18 mouse cellular contexts compared by ENCODE assay signal in the genomic region with DNA sequence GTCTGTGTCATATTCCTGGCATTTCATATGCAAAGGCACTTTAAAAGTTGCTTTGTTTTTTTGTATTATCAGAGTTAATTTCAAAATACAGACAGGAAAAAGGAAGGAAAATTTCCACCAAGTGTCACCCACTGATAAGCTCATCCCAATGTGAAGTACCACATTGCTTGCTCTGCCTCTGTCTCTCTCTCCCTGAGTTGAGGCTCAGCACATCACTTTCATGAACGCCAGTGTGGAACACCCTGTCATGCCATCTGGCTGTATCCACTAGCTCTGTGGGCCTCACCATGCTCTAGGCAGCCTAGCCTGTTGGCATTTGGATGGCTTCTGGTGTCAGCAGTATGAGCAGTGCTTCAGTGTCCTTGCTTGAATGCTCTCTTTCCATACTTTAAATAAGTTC.
DNase-seq lines count a peak whose midpoint lies in the region; TF ChIP-seq lines count a peak whose summit lies in the region.
"Had no signal": no experiment of that assay in that cellular context is flagged by ENCODE, and none has a peak within 500 bp of the region (broad histone marks: within the 10 kb centered on the region; RNA-seq: fewer than 3 reads in every experiment).

No protein-coding gene starts in this region.

- 0 out of 2 replicates have a peak overlapping the region, but pooled peaks have one; percentile 35 for H3K27ac ChIP-seq in kidney, adult 2 months (ENCODE audit: insufficient read depth, low read depth, low read length)
- peak overlapping the region; percentile 23; the same call in 1 of the 2 replicates for H3K27ac ChIP-seq in spleen, adult 2 months (ENCODE audit: insufficient read depth, low read length)
- H3K27ac ChIP-seq: hindbrain, embryonic 12.5 days; left cerebral cortex, adult 2 months; liver, embryonic 14.5 days; macrophage; midbrain, embryonic 12.5 days had no signal

- no peak for TF ChIP-seq CTCF in kidney, adult 2 months (conservative IDR thresholded peaks at IDR 0.05; ENCODE audit: insufficient read depth, insufficient read length, low read depth, low read length)
- TF ChIP-seq CTCF in spleen, adult 2 months (IDR thresholded peaks at IDR 0.05; ENCODE audit: extremely low read depth, insufficient read depth, insufficient read length, insufficient replicate concordance): no peak

- 56% methylated on average over 1 of the region's 1 CpGs for WGBS in kidney, adult 2 months
- 77% methylated on average over 1 of the region's 1 CpGs for WGBS in spleen, adult 2 months

- H3K36me3 ChIP-seq in kidney, adult 2 months (ENCODE audit: control insufficient read depth, insufficient read depth, low read length): no peaks in the 10 kb centered on the region
- H3K36me3 ChIP-seq in spleen, adult 2 months (ENCODE audit: control insufficient read depth, insufficient read depth, low read length): no peaks in the 10 kb centered on the region
- H3K36me3 ChIP-seq: hindbrain, embryonic 12.5 days; midbrain, embryonic 12.5 days had no signal

- peaks cover 22% of the 10 kb centered on the region for H3K4me1 ChIP-seq in kidney, adult 2 months (ENCODE audit: control insufficient read depth, insufficient read depth, low read length)
- peaks cover 12% of the 10 kb centered on the region; the same call in 1 of the 2 replicates for H3K4me1 ChIP-seq in spleen, adult 2 months (ENCODE audit: control insufficient read depth, insufficient read depth, insufficient read length)

- no peak for TF ChIP-seq POLR2A in kidney, adult 2 months (IDR thresholded peaks at IDR 0.05; ENCODE audit: low read depth, low read length)
- no peak for TF ChIP-seq POLR2A in spleen, adult 2 months (IDR thresholded peaks at IDR 0.05; ENCODE audit: low read depth, low read length)

- no peak overlapping the region for H3K4me3 ChIP-seq in kidney, adult 2 months (ENCODE audit: insufficient read depth, low read depth, low read length)
- no peak overlapping the region for H3K4me3 ChIP-seq in spleen, adult 2 months (ENCODE audit: extremely low read depth, insufficient read depth, insufficient read length)
- H3K4me3 ChIP-seq: hindbrain, embryonic 12.5 days; left cerebral cortex, adult 2 months; midbrain, embryonic 12.5 days had no signal

- H3K27me3 ChIP-seq in kidney, adult 2 months (replicated peaks; ENCODE audit: control insufficient read depth, insufficient read depth, low read length): no peaks in the 10 kb centered on the region
- H3K27me3 ChIP-seq in spleen, adult 2 months (ENCODE audit: control insufficient read depth, insufficient read depth, low read length): no peaks in the 10 kb centered on the region
- H3K27me3 ChIP-seq: hindbrain, embryonic 12.5 days; midbrain, embryonic 12.5 days had no signal

- DNase-seq in cerebellum, postnatal 10 days: peak; percentile 34 to 47
- no peak for DNase-seq in cerebellum, adult 8-10 months
- peak; percentile 13 for DNase-seq in kidney, adult 2 months
- DNase-seq in kidney, adult 18-20 months: no peak
- no peak for DNase-seq in spleen, adult 2 months (ENCODE audit: low read depth in 1 of 2, low spot score in 2 of 2)
- no peak for DNase-seq in spleen, adult 18-20 months
- no peak for DNase-seq in adrenal gland, adult 2 months
- no peak for DNase-seq in left cerebral cortex, adult 8-10 months (ENCODE audit: low spot score in 2 of 2)
- DNase-seq: adrenal gland, postnatal 10 days; gastrocnemius, postnatal 36 days; kidney, postnatal 36 days; right cerebral cortex, postnatal 4 days; thymus, postnatal 14 days had no signal

Comparison
In these comparisons a context has a peak if more than half of its experiments do, and no peak if none do; other contexts are left out.
1. DNase-seq: peak in cerebellum, postnatal 10 days (2 of 2) and kidney, adult 2 months (single experiment); none in cerebellum, adult 8-10 months (single experiment), kidney, adult 18-20 months (single experiment), spleen, adult 2 months (0 of 2), spleen, adult 18-20 months (0 of 2), adrenal gland, adult 2 months (single experiment) and left cerebral cortex, adult 8-10 months (0 of 2).